Mouse (Mus musculus): ENCODE measurements around the gene Olfr420. TPM values are rescaled to one million over a fixed set of nuclear protein-coding genes. Genes with fewer than 3 reads are reported as not detected.

Olfr420 gene
- polyA plus RNA-seq (2016; fragmentation: Nextera tagmentation; extraction: Ambion mirVana) = not detected in 2 replicates

- Histone ChIP-seq H3K4me2 (replicated peaks) (no peak within 1 kb of the TSS), H3K4me3 (no peak within 1 kb of the TSS), H3K9ac (replicated peaks) (no peak within 1 kb of the TSS), H3K9me3 (no peaks in the 10 kb centered on the region), H3K27me3 (no peaks in the 10 kb centered on the region), H3K4me1 (no peaks in the 10 kb centered on the region), H3K27ac (replicated peaks) (no peak within 1 kb of the TSS), H3K36me3 (no peaks in the 10 kb centered on the region)
- WGBS = 86% methylated on average over 1 of the region's 1 CpGs
- ATAC-seq (ENCODE audit: low FRiP score, low read depth) = no peak
Measured at GRCm38 (mm10) chr1:174155333-174155732, at the start of gene Olfr420. Olfr420 (plus strand) TSS chr1:174155633.

GRCm38 (mm10) chr1:174121062-174121461, 34.4 kb upstream of the Olfr420 start, which contains the start of gene Olfr231:
Olfr231 (minus strand) TSS chr1:174121162.
- no peak for ATAC-seq (ENCODE audit: low FRiP score, low read depth)
- Histone ChIP-seq H3K9me3 (no peaks in the 10 kb centered on the region), H3K27me3 (no peaks in the 10 kb centered on the region), H3K27ac (replicated peaks) (no peak within 1 kb of the TSS), H3K4me3 (no peak within 1 kb of the TSS), H3K4me2 (replicated peaks) (no peak within 1 kb of the TSS), H3K4me1 (no peaks in the 10 kb centered on the region), H3K36me3 (no peaks in the 10 kb centered on the region), H3K9ac (replicated peaks) (no peak within 1 kb of the TSS)
- 58% methylated on average over 2 of the region's 2 CpGs for WGBS

- Histone ChIP-seq H3K4me2 (replicated peaks) (no peak within 1 kb of the TSS), H3K9ac (replicated peaks) (no peak within 1 kb of the TSS), H3K27ac (replicated peaks) (no peak within 1 kb of the TSS), H3K4me3 (no peak within 1 kb of the TSS), H3K4me1 (0 out of 2 replicates have a peak, but pooled peaks cover 3% of the 10 kb centered on the region), H3K27me3 (no peaks in the 10 kb centered on the region), H3K9me3 (no peaks in the 10 kb centered on the region), H3K36me3 (no peaks in the 10 kb centered on the region)
- 78% methylated on average over 3 of the region's 3 CpGs for WGBS
- ATAC-seq (ENCODE audit: low FRiP score, low read depth) = no peak
Measured at GRCm38 (mm10) chr1:174131217-174131616, 24.2 kb upstream of the Olfr420 start, which contains the start of gene Olfr424. Olfr424 (plus strand) TSS chr1:174131517.

- 40% methylated on average over 3 of the region's 3 CpGs for WGBS
- no peak overlapping the region for H3K27ac ChIP-seq (replicated peaks)
- no peak overlapping the region for H3K4me3 ChIP-seq
- H3K9ac ChIP-seq (replicated peaks) = no peak overlapping the region
- H3K9me3 ChIP-seq = no peaks in the 10 kb centered on the region
- no peaks in the 10 kb centered on the region for H3K27me3 ChIP-seq
- H3K4me2 ChIP-seq (replicated peaks) = no peak overlapping the region
- ATAC-seq (ENCODE audit: low FRiP score, low read depth) = no peak
- H3K4me1 ChIP-seq = 0 out of 2 replicates have a peak, but pooled peaks cover 3% of the 10 kb centered on the region
- H3K36me3 ChIP-seq = no peaks in the 10 kb centered on the region
Measured at GRCm38 (mm10) chr1:174131999-174132398, 23.4 kb upstream of the Olfr420 start.

GRCm38 (mm10) chr1:174141384-174141783, 14.0 kb upstream of the Olfr420 start:
- no peak for ATAC-seq (ENCODE audit: low FRiP score, low read depth)
- no peaks in the 10 kb centered on the region for H3K36me3 ChIP-seq
- H3K27ac ChIP-seq (replicated peaks) = no peak overlapping the region
- no peak overlapping the region for H3K4me2 ChIP-seq (replicated peaks)
- H3K27me3 ChIP-seq = no peaks in the 10 kb centered on the region
- no peaks in the 10 kb centered on the region for H3K9me3 ChIP-seq
- no peak overlapping the region for H3K9ac ChIP-seq (replicated peaks)
- 84% methylated on average over 2 of the region's 2 CpGs for WGBS
- no peak overlapping the region for H3K4me3 ChIP-seq
- no peaks in the 10 kb centered on the region for H3K4me1 ChIP-seq

- H3K4me3 ChIP-seq = no peak overlapping the region
- no peaks in the 10 kb centered on the region for H3K4me1 ChIP-seq
- no peak overlapping the region for H3K27ac ChIP-seq (replicated peaks)
- no peaks in the 10 kb centered on the region for H3K27me3 ChIP-seq
- H3K4me2 ChIP-seq (replicated peaks) = no peak overlapping the region
- H3K36me3 ChIP-seq = no peaks in the 10 kb centered on the region
- ATAC-seq (ENCODE audit: low FRiP score, low read depth) = no peak
- WGBS = 97% methylated on average over 1 of the region's 1 CpGs
- no peaks in the 10 kb centered on the region for H3K9me3 ChIP-seq
- no peak overlapping the region for H3K9ac ChIP-seq (replicated peaks)
Measured at GRCm38 (mm10) chr1:174146696-174147095, 8.7 kb upstream of the Olfr420 start.

GRCm38 (mm10) chr1:174149289-174149688, 6.1 kb upstream of the Olfr420 start:
- Histone ChIP-seq H3K9ac (replicated peaks) (no peak overlapping the region), H3K27ac (replicated peaks) (no peak overlapping the region), H3K4me2 (replicated peaks) (no peak overlapping the region), H3K4me3 (no peak overlapping the region), H3K9me3 (no peaks in the 10 kb centered on the region), H3K36me3 (no peaks in the 10 kb centered on the region), H3K27me3 (no peaks in the 10 kb centered on the region), H3K4me1 (no peaks in the 10 kb centered on the region)
- no peak for ATAC-seq (ENCODE audit: low FRiP score, low read depth)
- WGBS = 89% methylated on average over 2 of the region's 2 CpGs

- Histone ChIP-seq H3K9ac (replicated peaks) (no peak overlapping the region), H3K4me1 (no peaks in the 10 kb centered on the region), H3K36me3 (no peaks in the 10 kb centered on the region), H3K9me3 (no peaks in the 10 kb centered on the region), H3K27ac (replicated peaks) (no peak overlapping the region), H3K4me3 (no peak overlapping the region), H3K27me3 (no peaks in the 10 kb centered on the region), H3K4me2 (replicated peaks) (no peak overlapping the region)
- WGBS = 92% methylated on average over 3 of the region's 3 CpGs
- ATAC-seq (ENCODE audit: low FRiP score, low read depth) = no peak
Measured at GRCm38 (mm10) chr1:174157622-174158021, 2.2 kb downstream of the Olfr420 start.

- H3K27ac ChIP-seq (replicated peaks) = no peak overlapping the region
- H3K4me2 ChIP-seq (replicated peaks) = no peak overlapping the region
- H3K4me1 ChIP-seq = no peaks in the 10 kb centered on the region
- no peaks in the 10 kb centered on the region for H3K9me3 ChIP-seq
- no peak overlapping the region for H3K4me3 ChIP-seq
- ATAC-seq (ENCODE audit: low FRiP score, low read depth) = no peak
- no peaks in the 10 kb centered on the region for H3K27me3 ChIP-seq
- 88% methylated on average over 1 of the region's 1 CpGs for WGBS
- no peaks in the 10 kb centered on the region for H3K36me3 ChIP-seq
- H3K9ac ChIP-seq (replicated peaks) = no peak overlapping the region
Measured at GRCm38 (mm10) chr1:174158512-174158911, 3.1 kb downstream of the Olfr420 start.

GRCm38 (mm10) chr1:174159095-174159494, 3.7 kb downstream of the Olfr420 start:
- WGBS = 93% methylated on average over 10 of the region's 10 CpGs
- Histone ChIP-seq H3K27me3 (no peaks in the 10 kb centered on the region), H3K4me1 (no peaks in the 10 kb centered on the region), H3K4me2 (replicated peaks) (no peak overlapping the region), H3K27ac (replicated peaks) (no peak overlapping the region), H3K9ac (replicated peaks) (no peak overlapping the region), H3K36me3 (no peaks in the 10 kb centered on the region), H3K9me3 (no peaks in the 10 kb centered on the region), H3K4me3 (no peak overlapping the region)
- no peak for ATAC-seq (ENCODE audit: low FRiP score, low read depth)

- Histone ChIP-seq H3K4me3 (no peak overlapping the region), H3K27ac (replicated peaks) (no peak overlapping the region), H3K27me3 (no peaks in the 10 kb centered on the region), H3K4me1 (peaks cover 4% of the 10 kb centered on the region; the same call in 1 of the 2 replicates), H3K4me2 (replicated peaks) (no peak overlapping the region), H3K9ac (replicated peaks) (no peak overlapping the region), H3K9me3 (no peaks in the 10 kb centered on the region), H3K36me3 (no peaks in the 10 kb centered on the region)
- ATAC-seq (ENCODE audit: low FRiP score, low read depth) = no peak
Measured at GRCm38 (mm10) chr1:174169024-174169423, 13.6 kb downstream of the Olfr420 start.

GRCm38 (mm10) chr1:174170706-174171501, 15.5 kb downstream of the Olfr420 start:
- H3K36me3 ChIP-seq = no peaks in the 10 kb centered on the region
- H3K27me3 ChIP-seq = no peaks in the 10 kb centered on the region
- H3K4me3 ChIP-seq = no peak overlapping the region
- no peak overlapping the region for H3K27ac ChIP-seq (replicated peaks)
- H3K4me2 ChIP-seq (replicated peaks) = no peak overlapping the region
- ATAC-seq (ENCODE audit: low FRiP score, low read depth) = no peak
- H3K9ac ChIP-seq (replicated peaks) = no peak overlapping the region
- no peaks in the 10 kb centered on the region for H3K9me3 ChIP-seq
- H3K4me1 ChIP-seq = peaks cover 4% of the 10 kb centered on the region; the same call in 1 of the 2 replicates
- 92% methylated on average over 5 of the region's 5 CpGs for WGBS

Measured in midbrain, embryonic 12.5 days (tissue).